Mouse (Mus musculus): Measurements from ENCODE around the gene Tuba4a. TPM values are rescaled to one million over a fixed set of nuclear protein-coding genes. Genes with fewer than 3 reads are reported as not detected.
A peak's percentile ranks its signal among the peaks of the same experiment; 100 is the strongest.

The Tuba4a gene
- 100 to 1,000 TPM; 486 to 515 TPM for total RNA-seq (2021)
- long read RNA-seq, experiment 1, transcript Tuba4a-202 (4 exons, 2,840 nt): major isoform, 119 of 198 reads
- long read RNA-seq, experiment 1, partial matches to known transcripts: 17 of 198 reads
- long read RNA-seq, experiment 1, other reads (novel, unspliced or antisense): 61 of 198 reads
- long read RNA-seq, experiment 2, transcript Tuba4a-202 (4 exons, 2,840 nt): major isoform, 190 of 255 reads
- long read RNA-seq, experiment 2, partial matches to known transcripts: 24 of 255 reads
- long read RNA-seq, experiment 2, other reads (novel, unspliced or antisense): 37 of 255 reads

DNA sequence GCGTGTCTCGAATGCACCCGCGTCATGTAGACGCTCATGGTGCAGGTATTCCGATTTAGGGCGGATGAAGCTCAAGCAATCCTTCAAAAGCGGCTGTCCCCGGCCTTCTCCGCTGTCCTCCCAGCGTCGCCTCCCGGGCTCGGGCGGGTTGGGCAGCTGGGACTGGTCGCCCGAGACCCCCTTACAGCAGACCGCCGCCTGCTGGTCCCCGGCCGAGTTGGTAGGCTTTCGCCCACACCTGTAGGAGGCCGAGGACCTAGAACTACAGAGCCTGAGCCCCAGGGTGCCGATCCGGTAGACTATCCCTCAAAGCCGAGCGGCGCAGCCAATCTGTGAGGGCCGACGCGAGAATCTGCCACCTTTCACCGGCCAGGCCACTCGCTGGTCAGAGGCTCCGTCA lies at the start of gene Tuba4a:
Tuba4a (minus strand) TSS at position 335 of the 400 bp plus-strand sequence.
- DNase-seq (ENCODE audit: low spot score in 2 of 2): no peak

DNA sequence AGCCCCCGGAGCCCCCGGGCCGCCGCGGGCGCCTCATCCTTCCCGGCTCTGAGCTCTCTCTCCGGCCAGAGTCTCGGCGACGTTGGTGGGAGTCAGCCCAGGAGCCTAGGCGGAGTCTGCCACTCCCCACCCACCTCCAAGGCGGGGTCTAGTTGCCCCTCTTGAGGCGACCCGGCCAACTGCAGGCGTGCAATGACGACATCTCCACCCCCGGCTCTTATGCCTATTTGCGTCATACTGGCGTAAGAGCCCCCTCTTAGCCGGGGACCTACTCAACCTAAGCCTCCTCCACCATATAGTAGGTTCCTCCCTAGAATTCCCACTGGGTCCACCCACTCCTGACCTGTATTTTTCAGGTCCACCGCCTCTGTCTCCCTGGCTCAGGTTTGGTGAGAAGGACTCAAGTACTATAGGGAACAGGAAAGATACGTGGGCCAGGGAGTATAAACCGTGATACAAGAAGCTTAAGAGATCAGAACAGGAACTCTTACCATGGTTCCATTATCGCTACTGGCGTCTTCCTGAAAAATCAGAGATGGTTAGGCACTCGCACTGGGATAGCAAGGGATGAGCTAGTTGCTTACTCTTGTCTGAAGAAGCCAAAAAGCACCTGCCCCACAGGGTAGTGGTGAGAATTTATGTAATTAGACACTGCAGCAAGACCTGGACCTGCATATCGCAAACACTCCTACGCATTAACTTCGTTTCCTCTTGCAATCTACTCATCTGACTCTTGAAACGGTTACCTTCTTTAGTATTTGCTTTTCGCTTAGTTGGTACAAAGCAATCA lies 44.6 kb upstream of the Tuba4a start, which contains the start of gene Ptprn:
Ptprn (minus strand) TSS at position 412 of the 790 bp plus-strand sequence.
- DNase-seq (ENCODE audit: low spot score in 2 of 2): no peak

DNA sequence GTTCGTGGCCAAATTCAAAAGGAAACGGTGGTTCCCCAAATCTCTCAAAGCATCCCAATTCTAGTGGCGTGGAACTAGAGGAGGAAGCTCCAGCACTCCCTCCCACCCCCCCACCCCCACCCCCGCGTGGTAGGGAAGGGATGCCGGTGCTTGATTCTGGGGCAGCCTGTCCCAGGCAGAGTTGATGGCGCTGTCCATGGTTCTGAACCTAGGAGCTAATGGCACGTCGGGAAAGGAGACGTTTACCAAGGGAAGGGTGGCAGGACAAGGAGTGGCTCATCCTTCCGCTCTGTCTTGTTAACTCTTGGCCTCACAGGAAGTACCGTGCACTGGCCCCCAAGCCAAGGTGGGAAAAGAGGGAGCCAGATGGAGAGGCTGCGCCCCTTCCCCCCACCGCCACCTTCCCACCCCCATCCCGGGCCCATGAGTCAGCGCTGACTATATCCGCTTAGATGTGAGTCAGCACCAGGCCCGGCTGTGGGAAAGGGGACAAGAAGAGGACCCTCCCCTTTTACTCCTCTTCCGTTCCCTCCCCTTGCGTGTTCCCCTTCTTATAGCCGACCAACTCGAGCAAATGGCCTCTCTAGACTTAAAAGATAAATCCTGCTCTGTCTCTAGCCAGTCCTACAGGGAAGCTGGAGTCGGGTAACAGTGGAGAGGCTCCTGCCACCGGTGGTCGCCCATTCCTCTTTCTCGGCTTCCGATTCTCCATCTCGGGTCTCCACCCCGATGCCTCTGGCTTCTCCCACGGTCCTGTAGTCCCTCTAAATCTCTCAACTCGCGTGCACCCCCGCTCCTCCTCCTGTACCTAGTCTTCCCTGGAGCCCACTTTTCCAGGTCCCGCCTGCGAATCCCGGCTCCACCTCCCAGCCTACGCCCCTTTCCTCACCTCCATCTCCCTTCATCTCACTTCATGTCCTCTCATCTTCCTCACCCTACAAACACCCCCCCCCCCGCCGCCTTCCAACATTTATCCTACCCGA lies 43.6 kb upstream of the Tuba4a start:
- peak in 1 of 2 experiments; percentile 77 for DNase-seq (ENCODE audit: low spot score in 2 of 2)

DNA sequence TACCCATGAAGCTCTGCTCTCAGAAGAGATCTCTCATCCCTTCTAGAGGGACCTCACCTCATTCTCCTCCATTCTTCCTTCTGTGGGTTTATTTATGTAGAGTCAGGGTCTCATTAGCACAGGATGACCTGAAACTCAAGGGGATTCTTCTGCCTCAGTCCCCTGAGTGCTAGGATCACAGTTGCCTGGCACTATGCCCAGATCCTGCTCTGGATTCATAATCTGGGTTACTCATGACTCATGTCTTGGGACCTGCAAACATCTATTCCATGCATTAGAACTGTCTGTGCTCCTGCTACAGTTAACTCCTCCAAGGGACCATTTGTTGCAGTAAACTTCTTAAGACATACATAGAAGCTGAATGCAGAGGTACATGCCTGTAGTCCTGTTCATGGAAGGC lies 41.6 kb upstream of the Tuba4a start:
- DNase-seq (ENCODE audit: low spot score in 2 of 2): no peak

DNA sequence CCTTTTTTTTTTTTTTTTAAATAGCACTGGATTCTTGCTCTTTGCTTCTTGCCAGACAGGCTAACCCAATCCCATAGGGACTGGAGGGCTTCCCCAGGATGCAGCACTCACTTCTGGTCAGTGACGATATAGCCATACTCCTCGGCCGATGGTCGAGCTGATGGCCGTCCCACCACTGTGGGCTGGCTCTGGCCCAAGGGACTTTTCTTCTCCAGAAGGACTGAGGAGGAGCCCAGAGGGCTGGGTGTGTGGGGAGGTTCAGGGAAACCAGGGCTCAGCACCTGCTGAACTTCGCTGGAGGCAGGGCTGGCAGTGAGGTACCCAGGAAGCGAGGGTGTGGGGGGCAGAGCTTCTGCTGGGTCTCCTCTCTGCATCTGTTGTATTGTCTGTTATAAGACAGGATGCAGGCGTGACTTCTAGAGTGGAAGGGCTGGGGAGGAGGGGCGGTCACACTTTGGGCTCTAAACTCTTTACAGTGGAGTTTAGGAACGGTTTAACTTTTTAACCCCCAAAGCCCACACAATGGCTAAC lies 35.9 kb upstream of the Tuba4a start:
- no peak for DNase-seq (ENCODE audit: low spot score in 2 of 2)

DNA sequence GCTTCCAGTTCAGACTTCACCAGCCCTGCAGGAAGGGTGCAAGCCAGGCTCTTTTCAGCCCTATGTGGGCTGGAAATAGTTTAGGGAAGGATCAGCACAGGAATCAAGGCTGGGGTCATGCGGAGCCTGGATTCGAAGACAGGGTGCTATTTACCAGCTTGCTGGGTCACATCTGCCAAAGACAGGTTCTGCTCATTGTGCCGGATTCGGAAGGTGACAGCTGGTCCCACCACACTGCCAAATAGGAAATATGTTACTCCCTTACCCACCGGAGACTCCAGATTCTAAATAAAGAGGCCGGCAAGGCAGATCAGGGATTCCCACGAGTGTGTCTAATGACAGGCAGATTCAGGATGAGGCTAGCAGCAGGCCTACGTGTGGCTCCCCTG lies 35.0 kb upstream of the Tuba4a start:
- no peak for DNase-seq (ENCODE audit: low spot score in 2 of 2)

DNA sequence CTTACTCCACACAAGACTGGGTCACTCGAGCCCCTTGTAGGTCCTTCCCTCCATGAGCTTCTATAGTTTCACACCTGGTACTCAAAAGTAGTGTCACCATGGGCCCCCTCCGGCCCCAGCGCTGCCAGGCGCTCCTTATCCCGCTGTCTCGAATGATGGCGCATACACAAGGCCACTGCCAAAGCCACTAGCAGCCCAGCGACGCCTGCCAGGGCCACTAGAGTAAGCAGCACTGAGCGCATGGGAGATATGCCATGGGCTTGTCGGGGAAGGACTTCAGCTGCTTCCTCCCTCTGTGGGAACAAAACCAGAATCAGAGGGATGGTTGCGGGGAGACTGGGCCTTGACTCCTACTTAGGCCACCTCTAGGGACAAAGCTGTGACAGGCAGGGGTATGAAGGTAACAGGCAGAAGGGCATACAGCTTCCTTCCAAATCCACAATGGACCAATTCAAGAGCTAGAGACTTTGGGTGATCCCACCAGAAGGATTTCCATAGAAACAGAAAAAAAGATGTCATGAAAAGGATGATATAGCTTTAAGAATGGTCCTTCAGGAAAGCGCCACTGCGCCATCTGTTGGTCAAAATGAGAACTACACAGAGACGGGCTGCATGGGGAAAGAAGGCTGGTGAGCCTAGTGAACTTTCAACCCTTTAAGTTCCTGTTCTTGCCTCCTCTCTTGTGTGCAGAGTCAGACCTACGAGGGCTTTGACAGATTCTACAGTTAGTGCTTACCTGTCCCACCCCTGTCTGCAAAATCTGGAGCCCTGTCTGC lies 34.4 kb upstream of the Tuba4a start:
- peak; percentile 56 to 78 for DNase-seq (ENCODE audit: low spot score in 2 of 2)

DNA sequence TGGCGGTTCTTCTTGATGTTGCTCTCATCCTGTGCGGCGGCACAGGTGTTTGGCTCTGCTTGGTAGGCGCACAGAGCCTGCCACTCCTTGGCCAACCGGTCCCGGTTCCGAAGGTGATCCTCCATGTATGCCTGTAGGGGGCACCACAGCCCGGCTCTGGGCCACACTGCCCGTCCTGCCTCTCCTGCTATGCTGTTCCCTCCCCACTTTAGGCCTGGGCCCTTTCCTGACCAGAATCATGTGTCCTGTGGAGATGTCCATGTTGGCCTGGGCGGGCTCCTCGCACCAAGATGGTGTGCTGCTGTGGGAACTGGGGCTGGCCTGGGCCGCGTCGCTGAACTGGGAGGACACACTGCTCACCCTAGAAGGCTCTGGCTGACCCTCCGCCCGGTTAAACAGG lies 33.4 kb upstream of the Tuba4a start:
- no peak for DNase-seq (ENCODE audit: low spot score in 2 of 2)

DNA sequence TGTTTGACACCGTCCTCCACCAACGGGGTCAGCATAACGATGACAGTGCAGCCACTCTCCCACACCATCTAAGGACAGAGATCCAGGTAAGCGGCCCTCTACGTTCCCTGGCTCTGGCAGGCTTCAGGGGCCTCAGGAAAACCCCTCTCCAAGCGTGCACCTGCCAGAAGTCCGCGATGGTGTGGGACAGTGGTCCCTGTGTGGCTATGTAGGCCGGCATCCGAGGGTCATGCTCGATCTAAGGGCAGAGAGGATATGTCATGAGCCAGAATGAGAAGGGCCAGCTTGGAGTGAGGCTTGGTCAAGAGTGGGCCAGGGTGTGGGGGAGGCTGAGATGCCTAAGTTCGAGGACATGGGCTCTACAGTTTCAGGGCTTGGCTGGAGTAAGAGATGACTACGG lies 32.6 kb upstream of the Tuba4a start:
- no peak for DNase-seq (ENCODE audit: low spot score in 2 of 2)

DNA sequence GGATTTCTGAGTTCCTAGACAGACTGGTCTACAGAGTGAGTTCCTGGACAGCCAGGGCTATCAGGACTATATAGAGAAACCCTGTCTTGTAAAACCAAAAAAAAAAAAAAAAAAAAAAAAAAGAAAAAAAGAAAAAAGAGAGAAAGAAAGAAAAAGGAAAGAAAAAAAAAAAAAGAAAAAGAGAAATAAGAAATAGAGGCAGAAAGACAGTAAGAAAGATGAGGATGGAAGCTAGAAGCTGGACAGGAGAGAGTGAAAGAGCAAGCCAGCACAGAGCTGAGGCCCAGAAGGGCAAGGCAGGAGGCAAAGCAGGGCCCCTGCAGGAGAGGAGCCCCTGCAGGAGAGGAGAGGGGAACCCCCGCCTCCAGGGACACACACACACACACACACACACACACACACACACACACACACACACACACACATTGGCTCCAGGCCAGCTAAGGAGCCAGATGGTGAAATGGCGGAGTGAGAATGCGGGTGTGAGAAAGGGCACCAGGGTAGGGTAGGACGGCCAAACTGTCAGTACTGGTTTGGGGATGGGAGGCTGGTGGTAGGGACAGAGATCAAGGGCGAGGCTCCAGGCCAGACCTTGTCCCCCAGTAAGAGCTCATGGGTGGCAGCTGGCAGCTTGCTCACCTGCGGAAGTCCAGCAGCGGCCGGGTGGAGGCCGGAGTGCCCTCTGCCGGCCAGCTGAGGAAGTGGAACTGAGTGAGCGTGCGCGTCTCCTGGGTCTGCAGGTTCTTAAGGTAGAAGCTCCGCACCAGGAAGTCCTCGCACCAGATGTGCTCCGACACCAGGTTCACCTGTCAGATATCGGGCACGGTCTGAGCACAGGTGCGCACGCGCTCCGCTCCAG lies 31.7 kb upstream of the Tuba4a start:
- DNase-seq (ENCODE audit: low spot score in 2 of 2): peak in 1 of 2 experiments; percentile 66

DNA sequence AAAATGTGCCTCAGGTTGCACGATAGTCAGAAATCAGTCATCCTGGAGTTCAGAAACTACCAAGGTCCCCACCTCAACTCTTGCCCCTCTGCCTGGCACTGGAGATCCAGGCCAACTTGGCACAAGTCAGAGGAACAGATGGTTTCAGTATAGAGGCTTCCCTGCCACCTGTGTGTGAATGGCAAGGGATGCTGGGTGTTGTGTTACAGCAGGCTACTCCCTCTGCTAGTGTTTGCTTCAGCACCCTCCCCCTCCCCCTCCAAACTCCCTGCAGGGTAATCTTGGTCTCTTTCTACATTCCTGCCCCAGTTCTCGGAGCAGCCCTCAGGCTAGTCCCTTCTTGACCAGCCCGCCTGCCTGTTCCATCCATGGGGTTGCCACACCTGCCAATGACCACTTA lies 30.8 kb upstream of the Tuba4a start:
- DNase-seq (ENCODE audit: low spot score in 2 of 2): no peak

DNA sequence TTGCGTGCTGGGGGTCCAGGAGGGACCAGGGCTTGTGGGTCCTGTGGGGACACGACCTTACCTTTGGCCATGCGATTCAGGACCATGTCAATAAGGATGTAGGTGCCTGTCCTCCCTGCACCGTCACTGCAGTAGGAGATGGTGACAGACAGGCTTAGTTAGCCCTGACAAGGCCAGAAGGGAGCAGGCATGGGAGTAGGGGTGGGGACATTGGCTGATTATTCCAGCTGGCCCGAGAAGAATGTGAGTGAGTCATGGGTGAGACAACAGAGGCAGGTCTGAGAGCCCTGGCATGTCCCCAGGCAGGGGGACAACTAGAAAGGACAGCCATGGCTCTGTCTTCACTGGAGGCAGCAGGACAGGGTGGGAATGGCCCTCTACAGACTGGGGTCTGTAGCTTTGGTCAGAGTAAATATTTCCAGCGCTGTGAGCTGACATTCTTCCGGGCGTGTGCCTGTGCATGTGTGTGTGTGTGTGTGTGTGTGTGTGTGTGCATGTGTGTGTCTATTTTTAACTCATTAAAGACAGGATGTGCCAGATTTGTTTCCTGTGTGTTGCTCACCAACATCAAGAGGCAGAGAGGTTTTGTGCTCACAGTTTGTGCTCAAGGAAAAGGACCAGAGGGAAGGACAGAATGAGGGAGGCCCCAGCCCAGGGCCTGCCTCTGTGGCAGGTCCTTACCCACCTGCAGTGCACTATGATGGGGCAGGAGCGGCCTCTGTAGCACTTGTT lies 28.5 kb upstream of the Tuba4a start:
- DNase-seq (ENCODE audit: low spot score in 2 of 2): no peak

DNA sequence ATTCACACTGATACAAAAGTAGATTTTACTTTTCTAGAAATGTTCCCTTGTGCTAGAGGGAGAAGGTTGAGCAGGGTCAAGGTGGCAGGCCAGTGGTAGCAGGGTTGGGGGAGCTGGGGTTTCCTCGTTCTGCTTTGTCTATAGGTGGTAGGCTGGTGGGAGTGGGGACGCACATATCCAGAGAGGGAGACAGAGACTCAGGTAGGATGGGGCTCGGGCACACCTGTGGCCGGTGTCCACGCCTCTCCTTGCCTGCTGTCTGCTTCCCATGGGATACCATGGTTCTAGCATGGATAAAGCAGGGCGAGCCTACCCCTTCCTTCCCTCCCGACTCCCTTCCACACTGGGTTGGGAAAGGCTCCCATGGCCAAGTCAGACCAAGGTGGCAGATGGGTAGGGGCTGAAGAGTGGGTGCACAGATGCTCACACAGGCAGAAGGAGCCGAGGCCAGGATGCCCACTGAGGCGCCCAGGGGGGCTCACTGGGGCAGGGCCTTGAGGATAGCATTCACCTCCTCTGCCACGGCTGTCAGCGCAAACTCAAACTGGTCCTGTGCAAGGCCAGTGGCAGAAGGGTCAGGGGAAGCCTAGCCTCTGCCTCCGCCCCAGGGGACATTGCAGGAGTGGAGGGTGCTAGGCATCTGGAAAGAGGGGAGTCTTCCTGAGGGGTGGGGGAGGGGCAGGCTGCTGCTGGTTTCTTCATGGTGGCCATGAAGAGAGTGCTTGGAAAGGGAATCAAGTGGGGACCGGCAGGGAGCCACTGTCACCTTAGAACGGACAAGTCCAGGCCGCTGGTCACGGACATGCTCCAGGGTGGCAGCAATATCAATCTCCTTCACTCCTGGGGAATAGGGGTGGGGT lies 27.6 kb upstream of the Tuba4a start:
- no peak for DNase-seq (ENCODE audit: low spot score in 2 of 2)

DNA sequence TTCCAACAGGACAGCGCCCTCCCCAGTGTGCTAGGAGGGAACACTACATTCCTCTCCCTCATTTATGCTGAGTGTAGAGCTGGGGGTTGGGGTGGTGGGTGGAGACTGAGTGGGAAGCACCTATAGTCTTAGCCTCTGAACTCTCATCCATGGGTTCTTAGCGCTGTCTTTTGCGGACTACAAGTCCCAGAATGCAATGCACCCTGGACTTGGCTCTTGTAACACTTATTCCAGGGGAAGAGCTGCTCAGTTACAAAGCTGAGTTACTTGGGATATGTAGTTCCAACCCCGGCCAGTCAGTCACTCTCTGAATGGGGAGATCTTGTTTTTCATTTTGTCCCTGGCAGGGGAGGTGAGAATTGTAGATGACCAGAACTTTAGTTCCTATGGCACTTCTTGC lies 25.2 kb upstream of the Tuba4a start:
- no peak for DNase-seq (ENCODE audit: low spot score in 2 of 2)

DNA sequence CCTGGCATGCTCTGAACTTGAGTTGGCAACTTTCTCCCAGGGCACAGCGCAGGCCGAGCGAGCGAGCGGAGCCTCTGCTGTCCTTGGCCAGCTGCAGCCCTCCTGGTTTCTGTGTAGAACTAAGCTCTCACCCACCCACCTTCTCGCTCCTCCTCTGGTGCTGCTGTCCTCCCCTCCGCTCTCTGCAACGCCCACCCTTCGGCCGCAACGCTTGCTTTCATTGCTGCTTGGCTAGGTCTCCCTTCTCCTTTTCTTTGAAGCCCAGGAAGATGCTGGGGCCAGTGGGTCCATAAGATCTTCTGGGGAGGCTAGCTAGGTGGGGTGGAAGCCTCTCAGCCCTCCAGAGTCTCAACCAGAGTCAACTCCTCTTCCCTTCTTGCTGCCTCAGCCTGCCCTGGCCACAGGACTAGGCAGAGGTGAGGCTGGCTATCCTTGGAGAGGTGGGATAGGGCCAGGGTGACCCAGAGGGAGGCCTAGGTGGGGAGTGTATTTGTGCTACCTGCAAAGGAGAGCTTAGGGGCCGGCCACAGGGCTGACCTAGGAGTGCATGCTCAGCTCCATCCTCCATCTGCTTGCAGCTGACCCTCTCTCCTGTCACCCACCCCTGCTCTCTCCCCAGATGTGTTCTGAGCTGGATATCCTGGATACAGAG lies 24.6 kb upstream of the Tuba4a start:
- DNase-seq (ENCODE audit: low spot score in 2 of 2): no peak

DNA sequence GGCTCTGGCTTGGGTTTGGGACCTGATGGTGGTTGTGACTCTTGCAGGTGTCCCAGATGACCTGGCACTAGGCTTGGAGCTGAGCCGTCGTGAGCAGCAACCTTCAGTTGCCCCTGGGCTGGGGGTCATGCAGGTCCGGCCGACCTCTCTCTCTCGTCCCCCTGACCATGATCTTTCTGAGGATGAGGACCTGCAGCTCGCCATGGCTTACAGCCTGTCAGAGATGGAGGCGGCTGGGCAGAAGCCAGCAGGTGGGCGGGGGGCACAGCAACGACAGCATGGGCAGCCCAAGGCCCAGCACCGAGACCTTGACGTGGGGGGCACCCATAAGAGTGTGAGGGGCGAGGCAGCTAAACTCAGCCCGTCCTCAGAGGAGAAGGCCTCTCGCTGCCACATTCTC lies 23.7 kb upstream of the Tuba4a start:
- no peak for DNase-seq (ENCODE audit: low spot score in 2 of 2)

DNA sequence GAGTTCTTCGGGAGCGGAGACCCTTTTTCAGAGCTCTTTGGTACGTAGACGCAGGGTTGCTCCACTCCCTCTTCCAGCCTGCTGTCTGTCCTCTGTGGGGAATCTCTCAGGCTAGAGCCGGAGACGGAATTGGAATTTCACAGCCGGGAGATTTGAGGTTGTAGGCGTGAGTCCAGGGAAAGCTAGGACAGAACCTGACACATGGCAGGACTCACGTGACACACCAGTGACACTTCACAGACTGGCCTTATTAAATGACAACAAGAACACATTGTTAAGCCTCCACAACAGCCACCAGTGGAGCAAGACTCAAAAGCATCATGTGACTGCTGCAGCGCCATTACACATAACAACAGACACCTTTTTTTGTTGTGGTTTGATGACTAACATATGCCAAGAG lies 19.9 kb upstream of the Tuba4a start:
- DNase-seq (ENCODE audit: low spot score in 2 of 2): no peak

All from gastrocnemius, postnatal 4 days (tissue).